Mouse (Mus musculus) midbrain, embryonic 12.5 days (tissue): ENCODE measurements around the gene Rap1gap. TPM values are rescaled to one million over a fixed set of nuclear protein-coding genes. Genes with fewer than 3 reads are reported as not detected.

Source experiments
- ATAC-seq: fragments of 200-750 bp; cut with Nextera tagmentation; 2 replicates; pipeline ENCODE4 v1.8.0; 2017; ENCODE audit warnings: low read depth, moderate TSS enrichment, moderate library complexity; ENCODE audit not compliant: low FRiP score
- H3K27ac ChIP-seq: fragments of 300-500 bp; sonication (generic); replicated peaks from 2 replicates; pipeline ENCODE4 v1.5.1; 2016; ENCODE audit warnings: mild to moderate bottlenecking
- H3K27me3 ChIP-seq: fragments of 300-500 bp; sonication (generic); 2 replicates; pipeline ENCODE4 v1.6.1; 2016; ENCODE audit warnings: mild to moderate bottlenecking
- H3K36me3 ChIP-seq: fragments of 300-500 bp; sonication (generic); 2 replicates; pipeline ENCODE4 v1.6.1; 2016
- H3K4me1 ChIP-seq: fragments of 300-500 bp; sonication (generic); 2 replicates; pipeline ENCODE4 v1.6.1; 2016
- H3K4me2 ChIP-seq: fragments of 300-500 bp; sonication (generic); replicated peaks from 2 replicates; pipeline ENCODE4 v1.6.1; 2016; ENCODE audit warnings: mild to moderate bottlenecking, moderate library complexity
- H3K4me3 ChIP-seq: fragments of 300-500 bp; sonication (generic); 2 replicates; pipeline ENCODE4 v1.5.1; 2016; ENCODE audit warnings: mild to moderate bottlenecking
- H3K9ac ChIP-seq: fragments of 300-500 bp; sonication (generic); replicated peaks from 2 replicates; pipeline ENCODE4 v1.6.1; 2016; ENCODE audit warnings: mild to moderate bottlenecking, moderate library complexity
- H3K9me3 ChIP-seq: fragments of 300-500 bp; sonication (generic); 2 replicates; pipeline ENCODE4 v1.6.1; 2016; ENCODE audit warnings: mild to moderate bottlenecking
- WGBS: fragments of 180-500 bp; shearing (Covaris S2); methylation state at CpG from one replicate; pipeline ENCODE4 v1.1.7; 2016; 5-methylcytosine and 5-hydroxymethylcytosine counted together
- polyA plus RNA-seq: library from polyadenylated mRNA; unstranded; fragments of >200 nt; fragmentation: Nextera tagmentation; extraction: Ambion mirVana; gene quantifications from 2 replicates; pipeline ENCODE4 v1.2.1, GENCODE M21; 2016

The Rap1gap gene
- polyA plus RNA-seq, 1 experiment from 2014 or later = 11.6 TPM

DNA sequence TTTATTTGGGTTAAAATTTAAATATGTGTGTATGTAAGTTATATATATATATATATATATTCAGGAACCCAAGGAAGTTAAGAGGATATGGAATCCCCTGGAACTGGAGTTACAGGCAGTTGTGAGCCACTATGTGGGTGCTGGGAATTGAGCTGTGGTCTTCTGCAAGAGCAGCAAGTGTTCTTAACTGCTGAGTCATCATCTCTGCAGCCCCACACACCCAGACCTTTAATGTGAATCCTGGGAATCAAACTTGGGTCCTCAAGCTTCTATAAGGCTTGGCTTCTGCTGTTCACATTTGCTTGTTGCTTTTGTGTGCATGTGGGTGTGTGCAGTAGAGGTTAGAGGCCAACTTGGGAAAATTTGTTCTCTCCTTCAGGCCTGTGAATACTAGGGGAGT lies 18.3 kb upstream of the Rap1gap start:
- Histone ChIP-seq H3K9ac (no peak overlapping the region), H3K36me3 (peaks cover 79% of the 10 kb centered on the region), H3K9me3 (no peaks in the 10 kb centered on the region), H3K4me1 (0 out of 2 replicates have a peak, but pooled peaks cover 3% of the 10 kb centered on the region), H3K4me3 (no peak overlapping the region), H3K27me3 (no peaks in the 10 kb centered on the region), H3K4me2 (no peak overlapping the region), H3K27ac (no peak overlapping the region)
- no peak for ATAC-seq

DNA sequence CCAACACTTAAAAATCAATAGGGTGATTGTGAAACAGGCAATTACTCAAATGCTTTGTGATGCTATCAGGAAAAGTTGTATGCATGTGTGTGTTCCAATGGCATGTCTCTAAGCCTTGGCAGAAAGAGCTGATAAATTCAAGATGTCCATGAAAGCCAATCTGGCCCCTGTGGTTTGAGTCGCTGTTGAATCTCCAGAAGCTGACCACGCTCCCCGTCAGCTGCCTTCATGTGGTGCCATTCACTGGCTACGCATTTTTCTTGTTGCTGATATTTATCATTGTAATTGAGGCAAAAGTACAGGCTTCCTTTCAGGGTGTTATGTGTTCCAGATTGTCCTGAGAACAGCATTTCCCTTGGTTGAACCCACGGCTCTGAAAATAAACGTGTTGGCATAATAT lies 16.9 kb upstream of the Rap1gap start:
- H3K4me2 ChIP-seq = no peak overlapping the region
- no peak for ATAC-seq
- no peaks in the 10 kb centered on the region for H3K4me1 ChIP-seq
- no peak overlapping the region for H3K9ac ChIP-seq
- no peak overlapping the region for H3K4me3 ChIP-seq
- H3K9me3 ChIP-seq = no peaks in the 10 kb centered on the region
- WGBS = 87% methylated on average over 6 of the region's 6 CpGs
- H3K36me3 ChIP-seq = peaks cover 87% of the 10 kb centered on the region
- H3K27me3 ChIP-seq = no peaks in the 10 kb centered on the region
- no peak overlapping the region for H3K27ac ChIP-seq

DNA sequence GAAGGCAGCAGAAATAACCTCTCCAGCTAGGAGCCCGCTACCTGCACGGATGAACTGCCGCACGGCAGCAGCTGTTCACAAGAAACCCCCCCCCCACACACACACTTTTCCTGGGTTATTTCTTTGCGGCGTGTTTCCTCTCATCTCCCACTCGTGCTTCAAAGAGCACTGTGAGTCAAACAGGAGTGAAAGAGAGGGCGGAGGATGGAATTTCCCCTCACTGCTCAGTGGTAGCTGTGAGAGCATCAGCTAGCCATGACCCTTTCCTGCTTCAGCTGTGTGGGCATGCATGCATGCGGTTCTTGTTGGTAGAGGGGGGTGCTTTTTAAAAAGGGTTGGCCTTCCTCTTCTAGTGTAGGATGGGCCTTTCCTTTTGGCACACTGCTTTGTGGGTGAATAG lies 16.3 kb upstream of the Rap1gap start:
- Histone ChIP-seq H3K4me2 (no peak overlapping the region), H3K27me3 (no peaks in the 10 kb centered on the region), H3K27ac (no peak overlapping the region), H3K36me3 (peaks cover 93% of the 10 kb centered on the region), H3K4me3 (no peak overlapping the region), H3K4me1 (no peaks in the 10 kb centered on the region), H3K9ac (no peak overlapping the region), H3K9me3 (no peaks in the 10 kb centered on the region)
- ATAC-seq = no peak
- 90% methylated on average over 9 of the region's 9 CpGs for WGBS

DNA sequence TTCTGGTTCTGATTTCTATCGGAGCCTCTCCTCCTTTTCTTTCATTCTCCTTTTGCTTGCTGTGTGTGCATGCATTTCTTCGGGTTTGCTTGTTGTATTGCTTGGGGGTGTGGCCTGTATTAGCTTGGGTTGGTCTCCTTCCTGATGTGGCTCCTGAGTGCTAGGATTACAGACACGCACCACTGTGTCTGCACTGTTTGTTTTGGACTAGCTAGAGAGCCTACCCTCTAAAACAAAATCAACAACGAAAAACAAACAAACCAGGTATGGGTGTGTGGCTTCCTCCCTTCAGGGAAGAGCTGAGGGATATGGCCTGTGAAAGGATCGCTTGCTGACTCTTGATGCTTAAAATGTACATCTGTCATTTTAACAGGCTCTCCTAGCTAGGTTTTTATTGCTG lies 13.6 kb upstream of the Rap1gap start:
- Histone ChIP-seq H3K9ac (no peak overlapping the region), H3K27me3 (no peaks in the 10 kb centered on the region), H3K4me3 (no peak overlapping the region), H3K4me2 (no peak overlapping the region), H3K27ac (no peak overlapping the region), H3K36me3 (peaks cover 97% of the 10 kb centered on the region), H3K9me3 (no peaks in the 10 kb centered on the region), H3K4me1 (no peaks in the 10 kb centered on the region)
- no peak for ATAC-seq
- 82% methylated on average over 5 of the region's 5 CpGs for WGBS

DNA sequence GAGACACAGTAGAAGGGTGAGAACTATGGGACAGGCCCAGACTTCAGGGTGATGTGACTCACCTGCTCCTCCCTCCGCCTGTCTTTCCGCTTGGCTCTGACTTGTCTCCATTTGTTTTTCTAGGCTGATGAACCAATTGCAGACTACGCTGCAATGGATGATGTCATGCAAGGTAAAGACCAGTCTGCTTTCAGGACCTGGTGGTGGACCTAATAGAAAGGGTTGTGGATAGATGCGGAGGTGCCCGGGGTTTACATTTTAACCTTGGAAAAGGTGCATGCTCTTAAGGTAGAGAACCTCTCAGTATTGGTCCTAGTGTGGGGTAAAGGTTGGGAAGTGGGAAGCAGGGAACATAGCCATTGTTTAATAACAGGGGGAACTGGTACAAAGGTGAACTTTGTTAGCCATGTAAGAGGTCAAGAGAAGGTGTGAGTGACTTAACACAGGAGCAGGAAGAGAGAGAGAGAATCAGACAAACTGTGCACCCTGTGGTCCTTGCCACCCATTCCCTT lies 11.6 kb upstream of the Rap1gap start:
- Histone ChIP-seq H3K27me3 (no peaks in the 10 kb centered on the region), H3K4me3 (no peak overlapping the region), H3K36me3 (peaks cover 98% of the 10 kb centered on the region), H3K4me2 (no peak overlapping the region), H3K27ac (no peak overlapping the region), H3K4me1 (no peaks in the 10 kb centered on the region), H3K9me3 (no peaks in the 10 kb centered on the region), H3K9ac (no peak overlapping the region)
- 93% methylated on average over 5 of the region's 5 CpGs for WGBS
- no peak for ATAC-seq

DNA sequence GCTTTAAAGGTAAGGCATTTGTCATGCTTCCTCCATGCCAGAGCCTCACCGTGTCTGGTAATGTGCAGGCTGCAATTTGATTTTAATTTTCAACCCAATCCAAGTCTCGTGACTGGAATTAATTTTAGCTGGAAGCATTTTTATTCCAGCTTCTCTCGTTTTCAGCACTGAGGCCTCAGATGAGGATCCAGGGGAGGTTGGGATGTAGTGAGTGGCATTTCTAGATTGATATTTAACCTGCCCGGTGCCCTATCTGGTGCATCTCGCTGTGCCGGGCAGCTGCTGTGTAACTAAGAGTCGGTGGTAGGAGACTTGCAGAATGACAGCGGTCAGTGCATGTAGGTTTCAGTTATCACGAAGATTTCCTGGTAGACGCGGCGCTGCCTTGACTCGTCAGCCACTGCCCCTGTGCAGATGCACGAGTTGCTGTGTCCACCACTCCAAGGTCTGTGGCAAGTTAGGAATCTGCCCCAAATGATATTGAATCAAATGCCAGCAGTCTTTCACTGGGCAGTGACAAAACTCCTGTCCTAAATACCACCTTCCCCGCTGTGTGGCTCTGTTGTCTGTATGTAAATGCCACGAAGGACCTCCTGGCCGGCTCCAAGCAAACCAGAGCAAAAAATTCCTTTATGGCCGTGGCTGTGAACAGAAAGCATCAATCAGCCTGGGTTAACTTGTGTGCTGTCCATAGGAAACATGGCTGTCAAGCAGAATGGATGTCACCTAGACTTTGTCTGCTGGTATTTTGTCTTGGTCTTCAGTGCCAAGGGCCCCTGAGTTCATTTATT lies 9.1 kb upstream of the Rap1gap start:
- no peak for ATAC-seq
- no peaks in the 10 kb centered on the region for H3K27me3 ChIP-seq
- peaks cover 11% of the 10 kb centered on the region for H3K4me1 ChIP-seq
- H3K4me3 ChIP-seq = no peak overlapping the region
- no peak overlapping the region for H3K27ac ChIP-seq
- H3K4me2 ChIP-seq = no peak overlapping the region
- WGBS = 85% methylated on average over 18 of the region's 18 CpGs
- H3K9me3 ChIP-seq = no peaks in the 10 kb centered on the region
- H3K36me3 ChIP-seq = peaks cover 77% of the 10 kb centered on the region
- H3K9ac ChIP-seq = no peak overlapping the region

DNA sequence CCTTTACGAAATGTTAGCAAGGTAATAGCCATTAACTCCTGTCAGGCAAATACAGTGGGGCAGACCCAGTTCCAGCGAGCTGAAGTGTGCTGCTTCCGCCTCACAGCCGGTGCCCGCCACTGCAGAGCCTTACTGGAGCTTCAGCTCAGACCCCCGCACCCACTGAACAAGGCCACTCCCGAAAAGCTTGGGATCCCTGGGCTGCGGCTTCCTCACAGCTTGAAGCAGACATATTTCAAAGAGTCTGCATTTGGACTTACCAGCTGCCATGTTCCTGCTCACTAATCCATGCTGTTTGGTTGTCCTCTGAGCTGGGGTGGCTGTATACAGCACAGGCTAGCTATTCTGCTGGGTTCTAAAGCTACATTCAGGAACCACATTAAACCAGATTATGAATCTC lies 6.9 kb upstream of the Rap1gap start:
- Histone ChIP-seq H3K9ac (no peak overlapping the region), H3K9me3 (no peaks in the 10 kb centered on the region), H3K4me1 (peaks cover 27% of the 10 kb centered on the region), H3K36me3 (peaks cover 56% of the 10 kb centered on the region), H3K27ac (no peak overlapping the region), H3K4me3 (no peak overlapping the region), H3K27me3 (no peaks in the 10 kb centered on the region), H3K4me2 (no peak overlapping the region)
- 82% methylated on average over 8 of the region's 8 CpGs for WGBS
- no peak for ATAC-seq

DNA sequence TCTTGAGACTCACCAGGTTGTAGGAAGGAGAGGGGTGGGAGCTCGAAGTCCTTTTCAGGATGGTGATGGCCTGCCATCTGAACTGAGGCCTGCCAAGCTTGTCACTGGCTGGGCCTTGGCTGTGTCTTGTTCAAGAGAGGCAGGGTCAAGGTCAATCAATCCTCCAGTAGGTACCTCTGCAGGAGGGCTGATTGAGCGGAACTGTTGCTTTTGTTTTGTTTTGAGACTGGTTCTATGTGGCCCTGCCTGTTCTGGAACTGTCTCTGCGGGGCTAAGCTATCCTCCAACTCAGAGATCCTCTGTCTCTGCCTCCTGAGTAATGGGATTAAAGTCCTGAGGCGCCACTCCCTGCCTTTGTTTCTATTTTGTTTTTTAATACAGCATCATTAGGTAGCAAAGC lies 5.0 kb upstream of the Rap1gap start:
- H3K4me2 ChIP-seq = no peak overlapping the region
- no peak overlapping the region for H3K4me3 ChIP-seq
- 56% methylated on average over 4 of the region's 4 CpGs for WGBS
- peaks cover 39% of the 10 kb centered on the region for H3K36me3 ChIP-seq
- no peak for ATAC-seq
- no peak overlapping the region for H3K9ac ChIP-seq
- no peak overlapping the region for H3K27ac ChIP-seq
- no peaks in the 10 kb centered on the region for H3K9me3 ChIP-seq
- H3K4me1 ChIP-seq = peaks cover 32% of the 10 kb centered on the region
- peaks cover 14% of the 10 kb centered on the region for H3K27me3 ChIP-seq

DNA sequence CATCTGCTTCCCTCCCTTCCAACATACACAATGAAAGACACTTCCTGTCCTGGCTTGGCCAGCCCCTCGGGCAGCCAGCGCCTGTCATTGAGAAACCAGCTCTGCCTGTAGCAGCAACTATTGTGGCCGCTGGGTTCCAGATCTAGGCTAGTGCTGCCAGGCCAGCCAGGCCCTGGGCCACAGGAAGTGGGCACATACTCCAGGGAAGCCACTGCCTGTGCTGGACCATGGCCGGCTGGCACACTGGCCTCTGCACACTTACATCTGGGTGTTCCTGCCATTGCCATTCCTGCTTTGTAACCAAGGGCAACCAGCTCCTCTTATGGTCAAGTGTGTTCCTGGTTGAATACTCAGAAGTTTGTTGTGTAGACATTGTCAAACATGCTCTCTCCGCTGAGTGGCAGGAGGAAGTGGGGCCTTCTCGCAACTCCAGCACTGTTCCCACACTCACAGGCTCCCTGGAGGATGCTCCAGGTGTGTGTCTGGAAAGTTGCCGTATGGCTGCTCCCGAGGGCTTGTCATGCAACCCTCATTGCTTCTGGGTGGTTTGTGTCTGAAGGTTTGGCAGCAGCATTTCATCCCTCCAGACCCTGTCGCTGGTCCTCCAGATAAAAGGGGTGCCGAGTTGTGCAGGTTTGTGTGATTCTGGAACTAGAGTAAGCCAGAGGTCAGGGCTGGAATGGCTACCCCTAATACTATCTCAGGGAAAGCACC lies 4.0 kb upstream of the Rap1gap start:
- Histone ChIP-seq H3K27ac (peak overlapping the region; percentile 61), H3K9me3 (no peaks in the 10 kb centered on the region), H3K36me3 (peaks cover 29% of the 10 kb centered on the region), H3K4me3 (no peak overlapping the region), H3K4me1 (peaks cover 38% of the 10 kb centered on the region), H3K4me2 (no peak overlapping the region), H3K9ac (peak overlapping the region; percentile 24; the same call in 1 of the 2 replicates), H3K27me3 (peaks cover 24% of the 10 kb centered on the region)
- WGBS = 67% methylated on average over 10 of the region's 10 CpGs
- ATAC-seq = no peak

DNA sequence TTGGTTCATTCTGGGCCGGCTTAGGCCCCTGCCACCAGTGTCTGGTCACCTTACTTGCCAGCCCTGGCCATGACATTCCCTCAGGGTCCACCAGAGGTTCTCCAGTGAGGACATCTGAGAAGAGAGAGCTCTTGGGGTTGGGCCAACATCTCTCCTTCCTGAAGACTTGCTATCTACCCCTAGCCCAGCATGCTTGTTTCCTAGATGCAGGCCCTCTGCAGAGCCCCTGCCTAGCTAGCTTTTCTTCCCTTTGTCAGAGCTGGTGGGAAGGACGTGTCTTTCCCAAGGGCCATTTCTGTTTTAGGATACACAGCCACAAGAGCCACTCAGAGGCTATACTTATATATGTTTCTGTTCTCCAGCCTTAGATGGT lies 3.5 kb upstream of the Rap1gap start:
- no peak overlapping the region for H3K9ac ChIP-seq

DNA sequence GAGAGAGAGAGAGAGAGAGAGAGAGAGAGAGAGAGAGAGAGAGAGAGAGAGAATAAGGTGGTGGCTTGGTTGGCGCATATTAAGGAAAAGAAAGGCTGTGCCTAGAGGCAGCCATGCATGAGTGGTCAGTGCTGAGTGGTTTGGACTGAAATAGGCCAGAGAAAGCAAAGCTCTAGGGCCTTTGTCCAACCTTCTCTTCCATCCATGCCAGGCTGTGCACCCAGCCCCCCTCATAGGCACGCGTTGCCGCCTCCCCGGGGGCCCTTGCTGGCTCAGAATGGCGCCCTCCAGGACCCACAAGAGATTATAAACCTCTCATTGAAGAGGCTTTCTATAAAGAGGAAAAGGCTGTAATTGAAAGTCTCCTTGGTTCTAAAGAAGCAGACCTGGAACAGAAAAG lies 3.0 kb upstream of the Rap1gap start:
- Histone ChIP-seq H3K9me3 (no peaks in the 10 kb centered on the region), H3K9ac (no peak overlapping the region), H3K4me3 (no peak overlapping the region), H3K27me3 (peaks cover 32% of the 10 kb centered on the region), H3K27ac (peak overlapping the region; percentile 35), H3K4me2 (no peak overlapping the region), H3K36me3 (peaks cover 19% of the 10 kb centered on the region), H3K4me1 (peaks cover 41% of the 10 kb centered on the region)
- no peak for ATAC-seq
- WGBS = 47% methylated on average over 5 of the region's 6 CpGs

More for the DNA sequence above, 3.5 kb upstream of the Rap1gap start:
- Histone ChIP-seq H3K27ac (0 out of 2 replicates have a peak overlapping the region, but pooled peaks have one; percentile 26), H3K36me3 (peaks cover 23% of the 10 kb centered on the region), H3K4me1 (peaks cover 38% of the 10 kb centered on the region), H3K9me3 (no peaks in the 10 kb centered on the region), H3K4me2 (no peak overlapping the region), H3K27me3 (peaks cover 30% of the 10 kb centered on the region), H3K4me3 (no peak overlapping the region)
- 51% methylated on average over 2 of the region's 2 CpGs for WGBS
- no peak for ATAC-seq

DNA sequence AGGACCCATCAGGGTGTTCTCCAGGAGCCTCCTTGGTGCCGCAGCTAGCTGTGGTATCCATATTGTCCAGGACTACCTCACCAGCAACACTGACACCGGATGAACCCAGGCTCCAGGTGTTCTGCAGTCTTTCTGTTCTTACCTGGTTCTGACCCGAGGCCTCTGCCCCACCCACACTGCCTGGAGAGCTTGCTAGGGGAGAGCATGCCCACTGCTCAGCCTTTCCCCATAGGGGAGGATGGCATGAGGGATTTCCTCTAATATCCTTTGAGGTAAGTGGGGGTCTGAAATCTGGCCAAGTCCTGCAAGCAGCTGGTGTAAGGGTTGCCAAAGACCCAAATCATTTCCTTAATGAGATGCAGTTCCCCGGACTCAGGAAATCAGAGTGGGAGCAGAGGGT lies 1.0 kb upstream of the Rap1gap start:
- Histone ChIP-seq H3K4me1 (peaks cover 52% of the 10 kb centered on the region), H3K27me3 (peaks cover 40% of the 10 kb centered on the region), H3K9ac (no peak overlapping the region)

More for the DNA sequence above, 1.0 kb upstream of the Rap1gap start:
- Histone ChIP-seq H3K4me3 (no peak overlapping the region), H3K4me2 (no peak overlapping the region), H3K36me3 (no peaks in the 10 kb centered on the region), H3K27ac (no peak overlapping the region), H3K9me3 (no peaks in the 10 kb centered on the region)
- 95% methylated on average over 4 of the region's 4 CpGs for WGBS
- no peak for ATAC-seq
